Mouse (Mus musculus) left cerebral cortex, postnatal 36 days (tissue): ENCODE measurements around the gene Plcl2. TPM values are rescaled to one million over a fixed set of nuclear protein-coding genes. Genes with fewer than 3 reads are reported as not detected.

Experiments used
- DNase-seq, 2 experiments: peaks; one replicate each; pipeline ENCODE4 v3.0.0; 2021 to 2022; ENCODE audit warnings: low spot score in 2 of 2, mixed read lengths in 1 of 2
- intact Hi-C: fragments of 180-260 bp; cut with DNase I; formaldehyde crosslinking; loops from one replicate; pipeline ENCODE4 v1.15.1; 2025
- total RNA-seq, 2 experiments: library from RNA; stranded (reverse); gene quantifications; 2 replicates each; pipeline ENCODE4 v1.2.3; 2021

Plcl2 gene
- total RNA-seq, 2 experiments from 2014 or later = 84.0 to 89.2 TPM

GRCm38 (mm10) chr17:50710497-50711222, 201.5 kb downstream of the Plcl2 start:
- intact Hi-C loops = no loop called here

DNA sequence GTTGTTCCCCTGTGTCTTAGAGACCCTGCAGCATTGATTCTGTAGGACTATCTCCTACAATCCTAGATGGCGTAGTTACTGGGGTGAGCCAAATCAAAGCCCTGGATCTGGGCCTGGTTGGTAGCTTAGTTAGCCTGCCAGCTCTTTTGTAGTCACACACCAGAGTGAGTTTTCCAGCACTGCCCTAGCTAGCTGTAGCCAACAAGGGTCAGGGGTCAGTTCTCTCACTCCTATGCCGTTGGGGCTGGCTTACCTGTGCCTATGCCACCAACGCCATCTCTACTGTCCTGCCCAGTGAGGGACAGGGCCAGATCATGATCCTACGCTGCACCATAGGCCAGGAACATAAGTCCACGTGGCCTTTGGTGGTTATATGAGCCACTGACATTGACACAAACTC, 208.4 kb downstream of the Plcl2 start:
- no peak for DNase-seq
- intact Hi-C loops = no loop called here

More at GRCm38 (mm10) chr17:50710497-50711222, 201.5 kb downstream of the Plcl2 start:
- no peak for DNase-seq

DNA sequence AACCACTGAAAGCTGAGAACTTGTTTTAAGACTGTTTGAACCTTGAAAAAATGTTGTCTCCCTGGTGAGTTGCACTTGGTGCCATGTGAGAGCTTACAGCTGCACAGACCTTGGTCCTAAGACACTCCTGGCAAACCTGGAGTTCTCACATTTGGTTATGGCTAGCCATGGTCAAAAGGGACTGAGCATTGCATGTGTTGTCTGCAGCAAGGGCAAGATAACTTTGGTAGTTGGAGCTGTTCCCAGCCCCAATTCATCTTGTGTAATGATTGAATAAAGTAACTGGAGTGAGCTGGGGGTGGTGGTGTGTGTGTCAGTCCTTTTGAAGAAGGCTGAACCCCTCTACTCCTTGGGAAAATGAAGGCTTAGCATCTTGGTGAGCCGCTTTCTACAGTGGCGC, 215.2 kb downstream of the Plcl2 start:
- no peak for DNase-seq
- intact Hi-C loops = no loop called here

DNA sequence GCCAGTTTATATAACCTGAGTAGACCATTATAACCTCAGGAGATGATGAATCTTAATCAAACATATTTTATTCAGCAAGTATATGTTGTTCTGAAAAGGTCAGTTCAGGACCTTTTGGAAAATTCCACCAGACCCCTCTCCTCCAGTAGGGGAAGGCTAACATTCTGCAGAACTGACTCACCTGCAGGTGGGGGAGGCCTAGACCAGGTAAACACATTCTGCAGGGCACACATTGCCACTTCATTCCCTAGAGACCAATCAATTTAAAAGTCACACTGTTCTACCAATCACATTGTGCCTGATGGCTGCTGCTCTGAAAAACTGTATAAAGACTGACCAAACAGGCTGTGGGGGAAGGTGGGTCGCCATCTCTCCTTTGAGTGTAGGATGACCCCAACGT, 217.1 kb downstream of the Plcl2 start:
- intact Hi-C loops = no loop called here

DNA sequence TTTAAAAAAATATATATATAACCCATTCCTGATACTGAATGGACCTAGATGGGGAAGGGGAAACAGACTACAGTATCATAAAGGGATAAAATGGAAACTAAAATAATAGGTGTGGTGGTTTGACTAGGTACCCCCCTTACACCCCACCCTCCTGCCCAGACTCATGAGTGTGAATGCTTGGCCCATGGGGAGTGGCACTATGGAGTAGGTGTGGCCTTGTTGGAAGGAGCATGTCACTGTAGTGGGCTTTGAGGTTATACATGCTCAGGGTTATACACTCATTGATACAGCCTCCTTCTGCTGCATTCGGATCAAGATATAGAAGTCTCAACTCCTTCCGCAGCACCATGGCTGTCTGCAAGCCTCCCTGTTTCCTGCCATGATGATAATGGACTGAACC, 219.8 kb downstream of the Plcl2 start:
- intact Hi-C loops = no loop called here

More for the DNA sequence above, 217.1 kb downstream of the Plcl2 start:
- DNase-seq = no peak

GRCm38 (mm10) chr17:50729577-50729976, 220.4 kb downstream of the Plcl2 start:
- intact Hi-C loops = no loop called here
- DNase-seq = no peak

More for the DNA sequence above, 219.8 kb downstream of the Plcl2 start:
- DNase-seq = no peak

DNA sequence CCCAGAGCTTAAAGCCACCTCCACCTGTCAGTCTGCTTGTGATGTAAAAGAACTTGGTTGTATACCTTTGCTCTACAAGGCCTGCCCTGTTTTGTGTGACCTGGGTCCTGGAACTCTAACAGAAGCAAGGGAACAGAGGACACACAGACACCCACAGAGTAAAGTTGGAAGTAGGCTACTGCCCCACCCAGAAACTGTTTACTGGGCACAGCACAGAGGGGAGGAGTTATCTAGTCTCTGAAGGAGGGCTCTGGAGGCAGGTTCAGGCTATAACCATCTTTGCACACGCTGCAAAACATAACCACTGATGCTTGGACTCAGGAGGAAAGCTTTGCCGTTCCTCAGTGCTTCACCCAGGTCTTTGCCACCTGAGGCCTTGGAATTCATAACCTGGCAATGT, 221.7 kb downstream of the Plcl2 start:
- intact Hi-C loops = no loop called here
- DNase-seq = no peak

DNA sequence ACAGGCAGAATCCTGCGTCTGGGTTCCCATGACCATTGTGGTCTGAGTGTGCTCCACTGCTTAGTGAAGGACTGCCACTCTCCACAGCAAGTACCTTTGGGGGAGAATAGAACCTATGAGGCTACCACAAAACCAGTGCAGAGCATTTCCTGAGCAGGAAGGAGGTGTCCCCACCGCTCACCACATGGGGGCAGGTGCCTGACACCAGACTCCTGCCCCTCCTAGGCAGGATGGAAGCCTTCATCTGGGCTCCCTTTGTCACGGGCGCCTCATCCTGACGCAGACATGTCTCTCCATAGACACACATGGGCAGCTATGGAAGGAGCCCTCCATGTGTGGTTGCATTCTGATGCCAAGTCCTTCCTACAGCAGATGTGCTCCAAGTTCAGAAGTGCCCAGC, 222.7 kb downstream of the Plcl2 start:
- intact Hi-C loops = no loop called here
- no peak for DNase-seq

- no peak for DNase-seq
- intact Hi-C loops = no loop called here
Measured at GRCm38 (mm10) chr17:50733390-50733789, 224.2 kb downstream of the Plcl2 start.

DNA sequence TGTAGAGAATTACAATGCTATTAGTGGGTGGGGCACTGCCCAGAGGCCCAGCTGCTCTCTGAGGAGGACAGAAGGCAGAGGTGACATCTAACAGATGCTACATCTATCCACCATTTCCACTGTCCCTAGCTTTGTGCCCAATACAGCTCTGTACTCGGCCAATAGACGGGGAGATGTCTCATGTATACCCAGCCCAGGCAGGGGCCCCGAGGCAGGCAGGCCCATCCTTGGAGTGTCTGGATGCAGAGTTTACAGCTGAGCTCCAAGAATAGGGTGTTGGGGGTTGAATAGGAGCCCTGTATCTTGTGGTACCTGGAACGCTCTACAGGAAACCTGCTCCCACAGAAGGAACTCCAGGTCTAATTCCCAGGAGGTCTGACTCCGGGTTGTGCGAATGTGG, 225.6 kb downstream of the Plcl2 start:
- intact Hi-C loops = no loop called here
- no peak for DNase-seq

GRCm38 (mm10) chr17:50735382-50735954, 226.3 kb downstream of the Plcl2 start:
- intact Hi-C loops = no loop called here
- DNase-seq = no peak

GRCm38 (mm10) chr17:50735955-50736533, 226.8 kb downstream of the Plcl2 start:
- intact Hi-C loops = no loop called here
- DNase-seq = no peak

DNA sequence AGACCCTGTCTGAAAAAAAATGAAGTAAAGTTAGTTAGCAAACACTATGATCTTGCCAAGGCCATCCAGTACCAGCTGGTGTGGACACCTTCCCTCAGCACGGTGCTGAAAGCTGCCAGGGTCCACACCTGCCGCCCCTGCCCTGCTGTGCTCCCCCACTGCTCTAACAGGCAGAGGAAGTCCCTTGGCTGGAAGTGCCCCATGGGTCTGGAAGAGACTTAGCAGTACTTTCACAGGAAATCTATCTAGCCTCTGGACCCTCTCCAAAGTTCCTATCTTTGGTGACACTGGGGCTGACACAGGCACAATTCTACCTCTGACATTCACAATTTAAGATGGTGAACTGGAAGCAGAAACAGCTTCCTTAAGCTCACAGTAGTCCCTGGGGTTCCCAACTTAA, 227.9 kb downstream of the Plcl2 start:
- DNase-seq = no peak
- intact Hi-C loops = no loop called here

Other genes starting within 250 kb of the Plcl2 start
- 1 to 10 TPM; 3.7 to 3.9 TPM for gene Dazl, start 215.8 kb upstream of the Plcl2 start, total RNA-seq